Mouse (Mus musculus): ENCODE measurements at regions not wholly inside any gene's neighbourhood (a gene's known extent, or its start where the extent isn't known, plus 50 kb on each side); places are given as distances from the start of the nearest gene placed in this dataset.

DNA sequence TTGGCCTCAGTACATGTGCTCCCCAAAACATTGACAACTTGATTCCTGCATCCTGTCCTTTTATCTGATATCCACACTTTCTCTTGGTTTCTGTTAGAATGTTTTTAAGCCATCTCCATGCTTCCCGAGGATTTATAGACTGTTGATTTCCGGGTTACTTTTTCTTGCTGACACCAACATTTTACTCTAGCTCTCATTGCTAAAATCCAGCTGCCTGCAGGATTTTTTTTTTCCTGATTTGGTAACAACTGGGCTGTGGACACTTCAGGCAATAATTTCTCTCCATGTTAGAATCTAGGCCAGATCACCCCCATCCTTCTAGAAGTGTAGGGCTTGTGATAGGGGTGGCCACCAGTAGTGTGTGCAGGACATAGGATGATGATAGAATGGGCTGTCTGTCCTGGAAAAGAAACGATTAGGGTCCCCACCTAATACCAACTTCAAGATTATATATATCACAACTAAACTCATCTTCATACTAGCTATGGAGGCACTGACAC lies 182.6 kb downstream of the Clic5 start:
- TF ChIP-seq CTCF (IDR thresholded peaks at IDR 0.05; ENCODE audit: low read depth) = no peak

DNA sequence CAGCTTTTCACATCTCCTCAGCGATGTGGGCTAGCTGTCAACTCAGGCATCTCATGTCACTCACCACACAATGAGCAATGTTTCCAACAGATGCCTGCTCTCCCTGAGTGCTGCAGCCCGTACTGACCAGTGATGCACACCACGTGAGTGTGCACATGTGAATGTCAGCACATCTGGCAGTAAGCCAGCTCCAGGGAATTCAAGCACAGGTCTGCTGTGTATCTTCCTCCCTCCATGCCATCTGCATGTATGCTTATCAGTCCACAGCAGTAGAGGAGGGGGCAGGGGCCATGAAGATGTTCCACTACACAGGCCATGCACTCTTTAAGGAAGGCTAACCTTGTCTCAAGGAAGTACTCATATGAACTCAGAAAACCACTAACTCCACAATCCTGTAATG lies 183.2 kb downstream of the Clic5 start:
- Histone ChIP-seq H3K9me3 (replicated peaks; ENCODE audit: low read length) (no peaks in the 10 kb centered on the region), H3K4me1 (replicated peaks; ENCODE audit: insufficient read depth, low read length) (no peaks in the 10 kb centered on the region; the same call in 1 of the 2 replicates), H3K27me3 (ENCODE audit: insufficient read depth, low read length) (no peaks in the 10 kb centered on the region), H3K36me3 (ENCODE audit: insufficient read depth, low read length) (no peaks in the 10 kb centered on the region), H3K4me2 (ENCODE audit: low read length) (no peak overlapping the region), H3K9ac (ENCODE audit: low read depth, low read length) (no peak overlapping the region), H3K4me3 (replicated peaks; ENCODE audit: low read depth, low read length) (no peak overlapping the region), H3K27ac (no peak overlapping the region)
- DNase-seq (ENCODE audit: low spot score) = no peak
- no peak for ATAC-seq (replicated peaks; ENCODE audit: low FRiP score, low read depth)
- no peak for TF ChIP-seq CTCF (IDR thresholded peaks at IDR 0.05; ENCODE audit: low read depth)
- WGBS = 62% methylated on average over 3 of the region's 3 CpGs

More for the DNA sequence above, 182.6 kb downstream of the Clic5 start:
- H3K9me3 ChIP-seq (replicated peaks; ENCODE audit: low read length) = no peaks in the 10 kb centered on the region
- H3K9ac ChIP-seq (ENCODE audit: low read depth, low read length) = no peak overlapping the region
- H3K36me3 ChIP-seq (ENCODE audit: insufficient read depth, low read length) = no peaks in the 10 kb centered on the region
- no peak for ATAC-seq (replicated peaks; ENCODE audit: low FRiP score, low read depth)
- H3K4me1 ChIP-seq (replicated peaks; ENCODE audit: insufficient read depth, low read length) = peaks cover 3% of the 10 kb centered on the region; the same call in 1 of the 2 replicates
- H3K27ac ChIP-seq = no peak overlapping the region
- 57% methylated on average over 3 of the region's 3 CpGs for WGBS
- no peaks in the 10 kb centered on the region for H3K27me3 ChIP-seq (ENCODE audit: insufficient read depth, low read length)
- peak; percentile 81 for DNase-seq (ENCODE audit: low spot score)
- H3K4me2 ChIP-seq (ENCODE audit: low read length) = no peak overlapping the region
- H3K4me3 ChIP-seq (replicated peaks; ENCODE audit: low read depth, low read length) = no peak overlapping the region

DNA sequence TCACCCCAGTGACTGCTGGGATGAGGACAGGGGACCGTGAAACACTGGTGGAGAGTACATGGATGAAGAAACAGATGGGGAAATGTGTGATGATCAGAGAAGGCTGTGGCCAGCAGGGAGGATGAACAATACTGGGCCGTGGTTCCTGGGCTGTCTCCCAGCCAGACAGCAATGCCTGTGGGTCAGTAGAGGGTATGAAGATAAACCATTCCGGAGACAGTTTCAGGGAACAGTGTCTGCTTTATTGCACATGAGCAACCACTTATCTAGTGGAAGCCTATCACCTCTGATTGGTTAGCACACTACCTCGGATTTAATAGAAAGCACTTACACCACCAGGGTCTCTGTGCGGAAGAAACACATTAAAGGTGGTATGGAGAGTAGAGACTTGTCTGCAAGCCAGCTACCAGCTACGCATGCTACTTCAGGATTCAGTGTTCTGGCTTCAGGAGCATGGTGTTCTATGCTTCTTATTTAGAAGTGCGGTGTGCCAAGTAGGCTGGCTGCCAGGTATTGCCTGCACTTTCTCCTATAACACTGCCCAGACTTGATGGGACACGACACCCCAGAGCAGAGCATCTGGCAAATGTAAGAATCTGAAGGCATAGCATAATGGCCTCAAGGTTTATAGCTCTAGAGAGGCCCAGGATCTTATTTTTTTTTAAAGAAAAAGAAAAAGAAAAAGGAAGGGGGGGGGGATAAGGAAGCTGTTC lies 185.5 kb downstream of the Clic5 start:
- WGBS = 86% methylated on average over 8 of the region's 8 CpGs
- ATAC-seq (replicated peaks; ENCODE audit: low FRiP score, low read depth) (no peak), DNase-seq (ENCODE audit: low spot score) (no peak)
- TF ChIP-seq CTCF (IDR thresholded peaks at IDR 0.05; ENCODE audit: low read depth) = no peak
- H3K4me2 ChIP-seq (ENCODE audit: low read length) = no peak overlapping the region
- H3K4me1 ChIP-seq (replicated peaks; ENCODE audit: insufficient read depth, low read length) = no peaks in the 10 kb centered on the region
- H3K27ac ChIP-seq = no peak overlapping the region
- no peaks in the 10 kb centered on the region for H3K27me3 ChIP-seq (ENCODE audit: insufficient read depth, low read length)
- no peak overlapping the region for H3K9ac ChIP-seq (ENCODE audit: low read depth, low read length)
- H3K9me3 ChIP-seq (replicated peaks; ENCODE audit: low read length) = no peaks in the 10 kb centered on the region
- no peaks in the 10 kb centered on the region for H3K36me3 ChIP-seq (ENCODE audit: insufficient read depth, low read length)
- no peak overlapping the region for H3K4me3 ChIP-seq (replicated peaks; ENCODE audit: low read depth, low read length)

DNA sequence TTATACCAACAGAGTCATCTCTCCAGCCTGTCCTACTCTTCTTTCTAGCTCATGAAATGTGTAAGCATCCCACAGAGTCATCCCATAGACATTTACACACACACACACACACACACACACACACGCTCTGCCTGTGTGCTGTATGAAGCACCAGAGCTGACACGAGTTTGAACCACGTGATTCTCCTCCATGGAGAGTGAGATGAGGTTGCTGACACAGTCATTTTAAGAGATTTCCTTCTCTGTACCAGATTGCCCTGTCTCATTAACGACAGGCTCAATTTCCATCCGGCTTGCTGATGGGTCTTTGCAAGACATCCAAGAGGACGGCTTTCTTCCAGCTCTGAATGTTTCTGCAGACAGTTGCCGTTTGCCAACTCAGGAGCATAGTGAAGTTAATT lies 190.0 kb downstream of the Clic5 start:
- Histone ChIP-seq H3K4me1 (replicated peaks; ENCODE audit: insufficient read depth, low read length) (no peaks in the 10 kb centered on the region), H3K27ac (no peak overlapping the region), H3K4me3 (replicated peaks; ENCODE audit: low read depth, low read length) (no peak overlapping the region), H3K27me3 (ENCODE audit: insufficient read depth, low read length) (no peaks in the 10 kb centered on the region), H3K4me2 (ENCODE audit: low read length) (no peak overlapping the region), H3K36me3 (ENCODE audit: insufficient read depth, low read length) (no peaks in the 10 kb centered on the region), H3K9me3 (replicated peaks; ENCODE audit: low read length) (no peaks in the 10 kb centered on the region), H3K9ac (ENCODE audit: low read depth, low read length) (no peak overlapping the region)
- TF ChIP-seq CTCF (IDR thresholded peaks at IDR 0.05; ENCODE audit: low read depth) = no peak
- no peak for DNase-seq (ENCODE audit: low spot score)
- 60% methylated on average over 7 of the region's 7 CpGs for WGBS
- ATAC-seq (replicated peaks; ENCODE audit: low FRiP score, low read depth) = no peak

DNA sequence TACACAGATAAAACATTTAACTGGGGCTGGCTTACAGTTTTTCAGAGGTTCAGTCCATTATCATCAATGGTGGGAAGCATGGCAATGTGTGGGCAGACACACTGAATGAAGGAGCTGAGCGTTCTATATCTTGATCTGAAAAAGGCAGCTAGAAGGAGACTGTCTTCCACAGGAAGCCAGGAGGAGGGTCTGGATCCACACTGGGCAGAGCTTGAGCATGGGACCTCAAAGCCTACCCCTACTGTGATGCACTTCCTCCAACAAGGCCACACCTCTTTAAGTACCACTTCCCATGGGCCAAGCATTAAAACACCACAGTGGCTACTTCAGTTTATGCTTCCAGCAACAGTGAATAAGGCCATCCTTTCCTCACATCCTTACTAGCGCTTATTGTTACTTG lies 200.5 kb downstream of the Clic5 start:
- Histone ChIP-seq H3K9me3 (replicated peaks; ENCODE audit: low read length) (no peaks in the 10 kb centered on the region), H3K27me3 (ENCODE audit: insufficient read depth, low read length) (no peaks in the 10 kb centered on the region), H3K27ac (no peak overlapping the region), H3K4me1 (replicated peaks; ENCODE audit: insufficient read depth, low read length) (no peaks in the 10 kb centered on the region), H3K36me3 (ENCODE audit: insufficient read depth, low read length) (no peaks in the 10 kb centered on the region), H3K4me3 (replicated peaks; ENCODE audit: low read depth, low read length) (no peak overlapping the region), H3K4me2 (ENCODE audit: low read length) (no peak overlapping the region), H3K9ac (ENCODE audit: low read depth, low read length) (no peak overlapping the region)
- ATAC-seq (replicated peaks; ENCODE audit: low FRiP score, low read depth) = no peak
- no peak for DNase-seq (ENCODE audit: low spot score)
- TF ChIP-seq CTCF (IDR thresholded peaks at IDR 0.05; ENCODE audit: low read depth) = no peak
- WGBS = 88% methylated on average over 2 of the region's 2 CpGs

DNA sequence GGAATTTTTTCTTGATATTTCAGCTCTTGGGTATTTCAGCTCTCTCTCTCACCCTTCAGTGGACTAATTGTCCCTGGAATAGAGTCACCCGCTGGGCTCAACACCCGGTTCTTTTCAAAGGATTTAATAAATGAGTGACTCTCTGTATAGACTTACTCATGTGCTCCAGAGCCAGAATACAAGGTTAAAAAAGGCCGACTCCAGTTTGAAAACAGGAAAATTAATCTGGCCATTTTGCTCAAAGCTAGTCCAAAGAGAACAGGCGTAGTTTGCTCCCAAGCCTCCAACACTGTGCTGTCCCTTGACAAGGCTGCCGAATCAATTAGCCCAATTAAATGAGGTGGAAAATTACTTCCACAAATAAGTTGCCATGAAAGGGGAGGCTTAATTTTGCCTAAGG lies 209.4 kb downstream of the Clic5 start:
- H3K27ac ChIP-seq = no peak overlapping the region
- 36% methylated on average over 5 of the region's 5 CpGs for WGBS
- ATAC-seq (replicated peaks; ENCODE audit: low FRiP score, low read depth) = no peak
- H3K4me3 ChIP-seq (replicated peaks; ENCODE audit: low read depth, low read length) = no peak overlapping the region
- no peak for TF ChIP-seq CTCF (IDR thresholded peaks at IDR 0.05; ENCODE audit: low read depth)
- no peaks in the 10 kb centered on the region for H3K9me3 ChIP-seq (replicated peaks; ENCODE audit: low read length)
- DNase-seq (ENCODE audit: low spot score) = peak; percentile 31
- no peaks in the 10 kb centered on the region for H3K36me3 ChIP-seq (ENCODE audit: insufficient read depth, low read length)
- H3K4me2 ChIP-seq (ENCODE audit: low read length) = no peak overlapping the region
- no peaks in the 10 kb centered on the region for H3K27me3 ChIP-seq (ENCODE audit: insufficient read depth, low read length)
- no peak overlapping the region for H3K9ac ChIP-seq (ENCODE audit: low read depth, low read length)
- no peaks in the 10 kb centered on the region for H3K4me1 ChIP-seq (replicated peaks; ENCODE audit: insufficient read depth, low read length)

DNA sequence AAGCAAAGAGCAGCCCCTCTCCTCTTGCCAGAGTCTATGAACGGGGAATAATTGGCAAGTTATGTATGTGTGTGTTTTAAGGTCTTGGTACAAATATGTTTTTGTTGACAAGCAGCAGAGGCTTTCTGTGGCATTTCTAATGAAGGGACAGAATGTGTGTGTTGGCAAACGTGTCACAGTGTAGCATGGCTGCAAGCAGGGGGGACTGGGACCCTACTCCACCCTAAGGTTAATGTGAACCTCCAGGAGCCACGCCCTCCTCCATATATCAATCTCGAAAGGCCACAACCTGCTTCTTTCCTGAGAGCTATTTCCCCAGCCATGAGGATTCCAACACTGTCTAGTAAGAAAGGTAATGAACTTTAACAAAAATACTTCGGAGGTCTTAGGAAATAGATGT lies 209.8 kb downstream of the Clic5 start:
- H3K9ac ChIP-seq (ENCODE audit: low read depth, low read length) = no peak overlapping the region
- H3K9me3 ChIP-seq (replicated peaks; ENCODE audit: low read length) = no peaks in the 10 kb centered on the region
- no peaks in the 10 kb centered on the region for H3K36me3 ChIP-seq (ENCODE audit: insufficient read depth, low read length)
- no peak overlapping the region for H3K4me3 ChIP-seq (replicated peaks; ENCODE audit: low read depth, low read length)
- no peak for ATAC-seq (replicated peaks; ENCODE audit: low FRiP score, low read depth)
- WGBS = 23% methylated on average over 5 of the region's 5 CpGs
- H3K27me3 ChIP-seq (ENCODE audit: insufficient read depth, low read length) = no peaks in the 10 kb centered on the region
- no peak overlapping the region for H3K27ac ChIP-seq
- DNase-seq (ENCODE audit: low spot score) = no peak
- no peaks in the 10 kb centered on the region for H3K4me1 ChIP-seq (replicated peaks; ENCODE audit: insufficient read depth, low read length)
- no peak overlapping the region for H3K4me2 ChIP-seq (ENCODE audit: low read length)
- no peak for TF ChIP-seq CTCF (IDR thresholded peaks at IDR 0.05; ENCODE audit: low read depth)
